Mouse (Mus musculus) small intestine, adult 2 months (tissue): ENCODE data around the gene Cept1.

Experiments used
- CTCF ChIP-seq: fragments of 200-500 bp; IDR thresholded peaks from 2 replicates; pipeline ENCODE4 v1.5.1; 2012; ENCODE audit warnings: low read depth, mild to moderate bottlenecking, control low read depth, inconsistent platforms, low read length, moderate library complexity, mixed read lengths; ENCODE audit not compliant: insufficient replicate concordance, insufficient read length; ENCODE audit errors: extremely low read depth
- POLR2A ChIP-seq: fragments of 200-500 bp; IDR thresholded peaks from 2 replicates; pipeline ENCODE4 v1.6.1; 2012; ENCODE audit warnings: low read depth, mild to moderate bottlenecking, control low read depth, inconsistent platforms, low read length, moderate library complexity

DNA sequence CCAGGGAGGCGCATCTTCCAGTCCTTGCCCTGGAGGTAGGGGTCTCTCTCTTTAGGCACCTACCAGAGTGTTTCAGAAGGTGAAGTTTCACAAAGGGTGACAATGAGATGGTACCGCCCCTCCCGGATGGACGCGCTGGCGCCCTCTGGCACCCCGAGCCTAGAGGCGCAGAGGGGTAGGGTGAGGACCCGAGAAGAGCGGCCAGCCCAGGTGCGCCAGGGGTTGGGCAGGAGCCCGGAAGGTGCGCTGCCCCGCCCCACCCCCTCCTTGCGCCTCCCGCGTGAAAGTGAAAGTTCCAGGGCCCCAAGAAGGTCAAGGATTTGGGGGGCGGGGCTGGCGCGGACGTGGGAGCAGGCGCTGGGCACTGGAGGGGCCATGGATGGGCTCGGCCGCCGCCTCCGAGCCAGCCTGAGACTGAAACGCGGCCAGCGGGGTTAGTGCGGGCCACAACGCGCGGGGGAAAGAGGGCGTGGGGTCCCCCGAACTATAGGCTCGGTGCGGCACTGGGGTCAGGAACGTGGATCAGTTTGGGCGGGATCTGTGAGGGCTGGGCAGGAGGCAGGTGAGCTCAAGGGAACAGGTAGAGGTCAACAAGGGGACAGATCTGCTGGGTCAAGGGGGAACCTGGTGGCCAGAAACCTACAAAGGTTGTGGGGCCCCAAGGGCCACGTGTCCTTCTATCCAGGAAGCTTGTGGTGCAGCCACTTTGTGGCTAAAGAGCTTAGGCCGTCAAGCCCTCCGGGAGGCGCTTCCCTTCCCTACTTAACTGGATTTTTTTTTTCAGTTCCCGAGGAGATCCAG is 65.1 kb downstream of the Cept1 start, which contains the start of gene Dennd2d:
- TF ChIP-seq CTCF, result peak; percentile 21; the same call in 1 of the 2 replicates
- no peak for TF ChIP-seq POLR2A
